Mouse (Mus musculus): ENCODE data around the gene Fam83c. TPM values are rescaled to one million over a fixed set of nuclear protein-coding genes. Genes with fewer than 3 reads are reported as not detected.

Gene Fam83c
- polyA plus RNA-seq, 1 experiment, result not detected

DNA sequence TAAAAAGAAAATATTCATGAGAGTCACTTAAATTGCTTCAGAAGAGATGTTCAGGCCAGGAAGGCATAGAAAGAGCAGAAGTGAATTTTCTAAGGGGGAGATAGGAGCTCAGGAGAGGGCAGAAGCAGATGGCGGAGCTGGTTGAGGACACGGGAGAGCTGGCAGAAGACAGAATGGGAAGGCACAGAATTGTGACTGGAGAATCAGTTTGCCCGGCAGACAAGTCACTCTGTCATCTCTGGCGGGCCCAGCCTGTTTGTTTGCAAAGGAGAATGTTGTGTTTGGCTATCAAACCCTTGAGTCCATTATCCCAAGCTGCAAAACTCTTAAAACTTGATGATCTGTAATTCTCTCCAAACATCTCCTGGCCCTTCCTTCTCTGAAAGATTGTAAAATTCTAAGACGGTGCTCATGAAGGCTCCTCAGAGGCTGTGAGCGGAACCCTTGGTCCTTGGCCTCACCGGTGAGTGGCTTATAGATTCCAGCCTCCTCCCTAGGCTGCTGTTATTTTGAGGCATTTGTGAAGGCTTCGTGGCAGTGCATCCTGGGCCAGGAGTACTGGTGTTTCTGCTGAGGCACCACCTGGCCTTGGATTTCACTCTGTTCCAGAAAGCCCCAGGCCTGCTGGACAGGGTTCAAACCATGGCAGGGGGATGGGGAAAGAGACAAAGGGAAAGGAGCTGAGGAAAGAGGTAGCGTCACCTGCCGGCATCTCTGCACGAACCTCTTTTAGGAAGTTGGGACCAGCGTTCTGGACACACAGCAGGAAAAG is 39.8 kb downstream of the Fam83c start:
- DNase-seq (ENCODE audit: low read depth), result no peak

DNA sequence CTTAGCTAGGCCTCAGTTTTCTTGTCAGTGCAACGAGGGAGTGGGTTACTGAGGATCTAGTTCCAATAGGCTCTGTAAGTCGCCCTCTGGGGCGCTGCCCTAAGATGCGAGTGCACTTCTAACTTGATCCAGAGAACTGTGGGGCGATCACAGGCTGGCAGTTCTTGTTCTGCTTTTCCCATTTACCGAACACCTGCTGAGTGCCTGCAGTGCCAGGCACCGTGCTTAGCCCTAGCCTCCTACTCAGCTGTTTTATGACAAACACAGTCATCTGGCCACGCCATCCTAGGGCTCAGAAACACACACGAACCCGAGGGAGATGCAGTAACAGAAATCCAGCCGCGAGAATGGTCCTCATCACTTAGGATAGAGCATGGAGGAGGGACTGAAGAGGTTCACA is 41.8 kb downstream of the Fam83c start:
- no peak for DNase-seq (ENCODE audit: low read depth)

DNA sequence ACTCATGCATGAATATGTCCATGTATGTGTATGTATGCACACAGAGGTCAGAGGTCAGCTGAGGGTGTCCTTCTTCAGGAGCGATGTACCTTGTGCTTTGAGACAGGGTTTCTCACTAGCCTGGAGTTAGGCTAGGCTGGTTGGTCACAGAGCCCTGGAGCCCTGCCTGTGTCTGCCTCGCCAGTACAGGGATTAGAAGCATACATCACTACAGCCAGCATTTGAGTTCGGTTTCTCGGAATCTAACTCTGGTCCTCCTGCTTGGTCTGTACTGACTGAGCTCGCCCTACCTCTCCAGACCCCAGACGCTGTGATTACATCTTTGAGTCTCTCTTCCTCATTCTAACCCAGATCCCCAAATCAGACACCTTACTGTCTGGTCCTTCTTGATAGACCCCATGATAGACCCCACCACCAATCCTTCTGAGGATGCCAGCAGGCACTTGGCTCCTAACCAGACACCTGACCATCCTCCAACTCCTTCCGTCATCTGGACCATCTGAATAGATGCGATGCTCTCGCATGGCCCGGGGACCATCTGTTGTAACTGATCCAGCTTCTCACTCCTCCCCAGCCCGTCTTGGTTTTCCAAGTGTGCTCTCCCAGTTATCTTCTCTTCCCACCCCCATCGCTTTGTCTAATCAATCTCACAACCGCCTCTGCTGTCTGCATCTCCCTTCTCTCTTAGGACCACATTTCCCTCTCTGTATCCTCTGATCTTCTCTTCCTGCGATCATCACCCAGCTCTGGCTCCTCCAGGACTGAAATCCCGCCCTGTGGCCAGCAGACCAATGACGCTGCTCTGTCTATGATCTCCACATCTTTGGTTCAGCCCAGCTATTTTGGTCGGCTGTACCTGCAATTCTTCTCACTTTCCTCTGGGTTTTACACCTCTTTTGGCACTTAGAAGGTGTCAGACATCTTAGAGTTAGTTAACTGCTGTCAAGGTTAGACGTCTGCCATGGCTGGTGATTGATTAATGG is 46.4 kb downstream of the Fam83c start:
- DNase-seq (ENCODE audit: low read depth), result no peak

DNA sequence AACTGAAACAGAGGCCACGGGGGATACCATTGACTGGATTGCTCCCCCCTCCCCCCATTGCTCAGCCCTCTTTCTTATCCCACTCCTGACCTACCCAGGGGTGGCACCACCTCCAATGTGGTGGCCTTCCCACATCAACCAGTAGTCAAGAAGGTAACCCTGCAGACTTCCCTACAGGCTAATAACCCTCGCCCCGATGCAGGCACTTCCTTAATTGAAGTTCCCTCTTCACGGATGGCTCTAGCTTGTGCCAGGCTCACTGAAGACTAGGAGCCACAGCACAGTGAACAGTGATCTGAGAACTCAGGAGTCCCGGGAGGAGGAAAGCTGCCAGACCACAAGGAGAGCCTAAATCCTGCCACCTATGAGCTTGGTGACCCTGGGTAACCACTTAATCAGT is 47.7 kb downstream of the Fam83c start:
- DNase-seq (ENCODE audit: low read depth), result no peak

DNA sequence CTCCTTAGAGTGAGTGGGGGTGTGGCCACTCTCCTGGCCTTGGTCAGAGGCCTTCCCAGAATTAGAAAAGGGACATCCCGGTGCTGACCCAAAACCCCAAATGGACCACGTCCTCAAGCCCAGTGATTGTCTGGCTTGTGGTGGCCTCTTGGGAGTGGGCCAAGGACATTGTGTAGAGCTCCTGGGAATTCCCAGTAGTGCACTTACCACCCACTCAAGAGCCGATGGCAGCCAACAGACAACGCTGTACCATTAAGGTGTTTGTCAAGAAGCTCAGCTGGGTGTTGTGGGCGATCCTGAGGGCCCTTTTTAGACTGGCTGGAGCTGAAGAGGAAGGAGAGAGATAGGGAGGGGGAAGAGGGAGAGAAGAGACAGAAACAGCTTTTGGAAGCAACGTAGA is 50.1 kb downstream of the Fam83c start:
- no peak for DNase-seq (ENCODE audit: low read depth)

DNA sequence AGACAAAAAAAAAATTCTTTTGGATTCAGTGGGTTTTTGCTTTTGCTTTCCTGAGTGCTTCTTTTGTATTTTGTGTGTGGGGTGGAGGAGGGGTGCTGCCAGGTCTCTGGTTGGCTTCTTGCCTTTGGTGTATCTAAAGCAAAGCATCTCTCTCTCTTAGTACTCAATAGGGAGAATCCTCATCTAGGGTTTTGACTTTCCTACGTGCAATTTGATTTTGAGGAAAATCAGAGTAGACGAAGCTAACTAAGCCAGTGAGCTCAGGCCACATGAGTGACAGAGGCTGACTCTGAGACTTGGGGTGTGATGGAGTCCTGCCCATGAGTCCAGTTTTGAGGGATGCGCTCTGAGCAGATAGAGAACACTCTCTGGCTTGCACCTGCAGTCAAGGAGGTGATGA is 55.1 kb downstream of the Fam83c start:
- DNase-seq (ENCODE audit: low read depth), result no peak

DNA sequence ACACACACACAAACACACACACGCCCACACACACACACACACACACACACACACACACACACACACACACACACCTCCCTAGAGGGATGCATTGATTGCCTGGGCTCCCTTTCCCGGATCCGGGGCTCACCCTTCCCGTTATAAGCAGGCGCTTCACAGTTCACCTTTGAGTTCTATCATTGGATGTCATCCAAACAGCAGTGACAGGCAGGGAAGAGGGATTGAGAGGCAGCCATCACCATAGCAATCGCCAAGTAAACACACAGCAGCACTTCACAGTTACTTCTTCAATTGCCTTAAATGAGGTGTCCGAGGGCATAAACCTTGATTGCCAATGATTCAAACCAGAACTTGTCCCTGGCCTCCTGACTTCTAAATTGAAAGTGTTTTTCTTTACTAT is 55.6 kb downstream of the Fam83c start:
- DNase-seq (ENCODE audit: low read depth), result no peak

DNA sequence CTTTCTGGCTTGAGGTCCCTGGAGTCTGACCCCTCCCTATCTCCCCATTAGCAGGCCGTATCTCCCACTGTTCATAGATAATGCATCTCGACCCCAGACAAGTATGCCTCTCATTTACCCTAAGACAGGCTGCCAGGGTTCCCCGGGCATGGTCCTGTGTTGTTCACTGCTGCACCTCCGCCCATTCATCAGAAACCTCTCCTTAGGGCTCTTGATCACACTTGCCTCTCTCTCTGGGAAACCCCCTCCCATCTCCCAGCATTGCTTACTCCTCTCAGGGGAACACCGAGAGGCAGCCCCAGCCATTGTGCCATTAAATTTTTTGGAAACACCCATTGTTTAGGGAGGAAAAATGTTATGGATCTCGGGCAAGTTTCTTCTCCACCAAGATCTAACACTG is 56.6 kb downstream of the Fam83c start:
- DNase-seq (ENCODE audit: low read depth), result no peak

DNA sequence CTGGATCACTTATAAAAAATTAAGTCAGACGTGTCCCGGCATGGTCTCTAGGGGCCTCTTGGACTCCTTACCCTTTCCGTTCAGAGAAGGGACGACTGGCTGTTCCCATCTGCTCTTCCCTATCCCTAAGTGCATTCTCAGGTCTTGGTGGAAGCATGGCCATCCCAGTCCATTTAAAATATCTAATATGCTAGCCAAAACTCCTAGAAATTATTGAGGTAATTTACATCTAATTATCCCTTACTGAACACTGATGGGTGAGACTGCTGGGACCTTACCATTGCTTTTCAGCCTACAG is 57.0 kb downstream of the Fam83c start:
- DNase-seq (ENCODE audit: low read depth), result no peak

Other genes with a start within 250 kb of the Fam83c start
- 25.2 and 32.6 TPM in 2 replicates for gene Gss, start 242.0 kb downstream of the Fam83c start, polyA plus RNA-seq (2012; rRNA removed)
- 0.15 TPM in 1 of 2 replicates, not detected in the other for gene Myh7b, start 223.6 kb downstream of the Fam83c start, polyA plus RNA-seq (2012; rRNA removed)
- gene Trpc4ap, start 142.5 kb downstream of the Fam83c start, polyA plus RNA-seq (2012; rRNA removed), result 131 and 141 TPM in 2 replicates
- gene Edem2, start 105.4 kb downstream of the Fam83c start, polyA plus RNA-seq (2012; rRNA removed), result 55.9 and 67.9 TPM in 2 replicates
- not detected in 2 replicates for gene Gm17581, start 99.0 kb downstream of the Fam83c start, polyA plus RNA-seq (2012; rRNA removed)
- 11.9 TPM in 2 replicates for gene Procr, start 83.7 kb downstream of the Fam83c start, polyA plus RNA-seq (2012; rRNA removed)
- 0.09 and 0.13 TPM in 2 replicates for gene Mmp24, start 59.5 kb downstream of the Fam83c start, polyA plus RNA-seq (2012; rRNA removed)
- 55.2 and 65.8 TPM in 2 replicates for gene BC029722, start 15.4 kb downstream of the Fam83c start, polyA plus RNA-seq (2012; rRNA removed)
- gene Eif6, start 7.9 kb downstream of the Fam83c start, polyA plus RNA-seq (2012; rRNA removed), result 85.8 and 109 TPM in 2 replicates
- gene Uqcc1, start 95.5 kb upstream of the Fam83c start, polyA plus RNA-seq (2012; rRNA removed), result 31.7 and 36.7 TPM in 2 replicates
- not detected in 2 replicates for gene Gm15557, start 105.9 kb upstream of the Fam83c start, polyA plus RNA-seq (2012; rRNA removed)
- 1.2 and 1.3 TPM in 2 replicates for gene Gdf5, start 110.5 kb upstream of the Fam83c start, polyA plus RNA-seq (2012; rRNA removed)
- gene Cep250, start 121.6 kb upstream of the Fam83c start, polyA plus RNA-seq (2012; rRNA removed), result 15.1 and 18.4 TPM in 2 replicates
- gene 6430550D23Rik, start 173.1 kb upstream of the Fam83c start, polyA plus RNA-seq (2012; rRNA removed), result 3.2 and 4.0 TPM in 2 replicates
- gene Ergic3, start 173.2 kb upstream of the Fam83c start, polyA plus RNA-seq (2012; rRNA removed), result 341 and 349 TPM in 2 replicates
- gene Fer1l4, start 218.1 kb upstream of the Fam83c start, polyA plus RNA-seq (2012; rRNA removed), result 4.6 and 6.2 TPM in 2 replicates
- 5.9 and 6.1 TPM in 2 replicates for gene Spag4, start 230.3 kb upstream of the Fam83c start, polyA plus RNA-seq (2012; rRNA removed)

Data from gonadal fat pad, adult 2 months (tissue).